Mouse (Mus musculus): ENCODE results near the gene Cd79b. TPM values are rescaled to one million over a fixed set of nuclear protein-coding genes. Genes with fewer than 3 reads are reported as not detected.

Gene Cd79b
- polyA plus RNA-seq, 1 experiment from 2014 or later: 5.3 TPM

DNA sequence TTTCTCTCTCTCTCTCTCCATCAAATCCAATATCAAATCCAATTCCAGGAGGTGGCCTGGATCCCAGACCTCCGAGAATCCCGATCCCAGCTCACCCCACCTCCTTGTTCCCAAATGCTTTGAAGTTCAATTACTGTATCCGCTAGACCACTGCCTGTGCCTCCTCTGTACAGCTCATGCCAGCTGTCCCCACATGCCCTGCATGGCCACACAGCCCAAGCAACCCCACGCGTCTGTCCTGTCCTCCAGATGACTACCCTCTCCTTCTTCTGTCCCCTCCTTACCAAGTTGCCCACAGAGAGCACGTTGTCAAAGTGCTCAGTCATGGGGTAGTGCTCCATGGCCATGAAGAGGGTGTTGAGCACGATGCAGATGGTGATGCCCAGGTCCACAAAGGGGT, 24.3 kb upstream of the Cd79b start:
- 56% methylated on average over 7 of the region's 7 CpGs for WGBS (ENCODE audit: insufficient replicate concordance)
- Histone ChIP-seq H3K9ac (no peak overlapping the region), H3K27ac (no peak overlapping the region), H3K9me3 (replicated peaks) (no peaks in the 10 kb centered on the region), H3K4me3 (no peak overlapping the region), H3K27me3 (replicated peaks) (peaks cover 9% of the 10 kb centered on the region; the same call in 1 of the 2 replicates), H3K36me3 (no peaks in the 10 kb centered on the region), H3K4me2 (no peak overlapping the region), H3K4me1 (no peaks in the 10 kb centered on the region)
- ATAC-seq: no peak

DNA sequence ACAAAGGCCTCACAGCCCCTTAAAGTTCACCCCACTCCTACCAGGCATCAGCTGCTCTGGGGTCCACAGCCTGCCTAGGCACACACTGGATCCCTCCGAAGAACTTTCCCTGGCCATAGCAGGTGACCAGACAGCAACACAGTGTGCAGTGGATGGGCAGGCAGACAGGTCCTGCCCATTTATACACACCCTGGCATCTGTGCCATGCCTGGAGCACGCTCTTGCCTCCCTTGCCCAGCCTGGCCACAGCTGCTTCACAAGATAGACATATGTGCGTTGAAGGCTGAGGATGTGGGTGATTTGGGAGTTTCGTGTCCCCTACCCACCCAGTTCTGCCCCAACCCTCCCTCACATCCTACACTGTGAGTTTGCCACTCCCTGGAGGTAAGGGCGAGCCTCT, 23.5 kb upstream of the Cd79b start:
- Histone ChIP-seq H3K4me3 (no peak overlapping the region), H3K27ac (no peak overlapping the region), H3K9me3 (replicated peaks) (no peaks in the 10 kb centered on the region), H3K4me1 (no peaks in the 10 kb centered on the region), H3K4me2 (no peak overlapping the region), H3K9ac (no peak overlapping the region), H3K27me3 (replicated peaks) (peaks cover 9% of the 10 kb centered on the region; the same call in 1 of the 2 replicates), H3K36me3 (no peaks in the 10 kb centered on the region)
- no peak for ATAC-seq
- WGBS (ENCODE audit: insufficient replicate concordance): 63% methylated on average over 5 of the region's 5 CpGs

DNA sequence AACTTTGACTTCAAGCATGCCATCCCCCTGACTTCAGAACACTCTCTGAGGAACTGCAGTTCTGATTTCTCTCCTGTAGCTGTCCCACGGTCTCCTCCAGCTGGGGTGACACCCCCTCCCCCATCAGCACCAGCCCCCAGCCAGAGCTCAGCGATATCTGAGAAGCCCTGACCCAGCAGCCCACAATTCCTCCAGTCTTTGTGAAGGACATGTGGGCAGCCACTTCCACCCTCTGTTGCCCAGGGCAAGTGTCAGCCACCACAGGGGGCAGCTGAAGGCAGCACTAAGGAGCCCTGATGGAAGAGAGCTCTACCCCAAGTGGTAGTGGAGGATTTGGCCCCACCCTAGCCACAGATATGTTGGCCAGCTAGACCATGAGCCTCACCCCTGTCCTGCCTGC, 19.5 kb upstream of the Cd79b start:
- 0 out of 2 replicates have a peak, but pooled peaks have one; percentile 12 for ATAC-seq

DNA sequence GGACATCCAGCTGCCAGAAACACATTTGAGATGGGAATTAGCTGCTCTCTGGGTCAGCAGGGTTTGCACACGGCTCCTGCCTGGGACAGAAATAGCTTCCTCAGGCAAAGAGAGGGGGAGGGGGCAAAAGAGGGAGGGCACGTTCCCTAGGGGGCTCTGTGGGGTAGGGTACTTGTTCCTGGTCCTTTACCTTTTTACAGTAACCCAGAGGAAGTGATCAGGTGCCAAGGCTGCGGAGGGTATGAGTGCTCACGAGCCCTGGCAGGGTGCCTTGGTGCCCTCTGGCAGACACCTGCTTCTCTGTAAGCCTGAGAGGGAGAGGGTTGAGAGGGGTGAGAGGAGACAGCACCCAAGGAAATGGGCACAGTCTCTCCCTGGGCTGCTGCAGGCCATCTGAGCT, 17.9 kb upstream of the Cd79b start:
- no peak for ATAC-seq
- H3K9me3 ChIP-seq (replicated peaks): no peaks in the 10 kb centered on the region
- H3K36me3 ChIP-seq: no peaks in the 10 kb centered on the region
- peaks cover 4% of the 10 kb centered on the region for H3K27me3 ChIP-seq (replicated peaks)
- H3K4me1 ChIP-seq: peaks cover 11% of the 10 kb centered on the region
- no peak overlapping the region for H3K4me3 ChIP-seq
- no peak overlapping the region for H3K9ac ChIP-seq
- H3K4me2 ChIP-seq: no peak overlapping the region
- WGBS (ENCODE audit: insufficient replicate concordance): 46% methylated on average over 4 of the region's 4 CpGs
- no peak overlapping the region for H3K27ac ChIP-seq

More for the DNA sequence above, 19.5 kb upstream of the Cd79b start:
- H3K27ac ChIP-seq: no peak overlapping the region
- H3K9ac ChIP-seq: no peak overlapping the region
- H3K27me3 ChIP-seq (replicated peaks): peaks cover 9% of the 10 kb centered on the region; the same call in 1 of the 2 replicates
- no peaks in the 10 kb centered on the region for H3K9me3 ChIP-seq (replicated peaks)
- H3K4me2 ChIP-seq: no peak overlapping the region
- 13% methylated on average over 2 of the region's 2 CpGs for WGBS (ENCODE audit: insufficient replicate concordance)
- H3K4me3 ChIP-seq: no peak overlapping the region
- H3K4me1 ChIP-seq: peaks cover 5% of the 10 kb centered on the region
- H3K36me3 ChIP-seq: no peaks in the 10 kb centered on the region

DNA sequence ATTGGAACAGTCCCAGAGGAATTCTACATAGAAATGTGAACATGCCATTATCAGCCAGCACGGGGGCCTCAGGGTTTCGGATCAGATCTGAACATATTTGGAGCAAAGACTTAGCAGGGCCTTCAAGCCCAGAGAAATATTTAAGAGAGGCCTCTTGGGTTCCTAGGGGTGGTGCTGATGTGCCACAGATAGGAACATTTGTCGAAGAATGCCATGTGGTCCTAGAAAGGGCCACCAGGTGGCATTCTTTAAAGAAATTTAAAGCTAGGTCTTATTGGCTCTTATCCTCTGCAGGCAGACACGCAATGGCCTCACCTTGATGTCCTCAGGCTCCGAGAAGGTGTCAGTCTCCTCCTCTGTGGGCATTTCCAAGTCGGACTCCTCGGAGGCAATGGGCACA, 15.1 kb upstream of the Cd79b start:
- ATAC-seq: no peak
- H3K36me3 ChIP-seq: no peaks in the 10 kb centered on the region
- peaks cover 11% of the 10 kb centered on the region for H3K4me1 ChIP-seq
- peaks cover 7% of the 10 kb centered on the region for H3K27me3 ChIP-seq (replicated peaks)
- H3K9ac ChIP-seq: no peak overlapping the region
- no peak overlapping the region for H3K4me2 ChIP-seq
- 44% methylated on average over 7 of the region's 7 CpGs for WGBS (ENCODE audit: insufficient replicate concordance)
- H3K9me3 ChIP-seq (replicated peaks): no peaks in the 10 kb centered on the region
- no peak overlapping the region for H3K27ac ChIP-seq
- no peak overlapping the region for H3K4me3 ChIP-seq

DNA sequence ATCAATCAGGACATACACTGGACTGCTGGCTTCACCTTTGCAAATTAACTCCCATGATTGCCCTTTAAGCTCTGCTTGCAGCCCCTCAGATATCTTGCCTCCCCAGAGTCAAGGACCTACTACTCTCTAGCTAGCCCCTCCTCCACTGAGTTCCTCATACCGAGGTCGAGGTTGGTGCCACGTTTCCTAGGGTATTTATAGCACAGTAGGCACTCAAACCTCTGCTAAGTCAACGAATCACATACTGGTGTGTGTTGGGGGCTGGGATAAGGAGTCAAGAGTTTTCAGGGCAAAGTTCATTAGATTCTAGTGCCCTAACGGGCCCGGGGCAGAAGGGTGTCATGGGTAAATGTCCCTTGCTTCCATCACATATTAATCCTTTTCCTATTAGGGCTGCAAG, 14.6 kb upstream of the Cd79b start:
- Histone ChIP-seq H3K27ac (no peak overlapping the region), H3K9ac (no peak overlapping the region), H3K4me1 (peaks cover 11% of the 10 kb centered on the region), H3K9me3 (replicated peaks) (no peaks in the 10 kb centered on the region), H3K4me3 (no peak overlapping the region), H3K27me3 (replicated peaks) (peaks cover 7% of the 10 kb centered on the region), H3K36me3 (no peaks in the 10 kb centered on the region), H3K4me2 (no peak overlapping the region)
- ATAC-seq: no peak
- WGBS (ENCODE audit: insufficient replicate concordance): 18% methylated on average over 6 of the region's 6 CpGs

DNA sequence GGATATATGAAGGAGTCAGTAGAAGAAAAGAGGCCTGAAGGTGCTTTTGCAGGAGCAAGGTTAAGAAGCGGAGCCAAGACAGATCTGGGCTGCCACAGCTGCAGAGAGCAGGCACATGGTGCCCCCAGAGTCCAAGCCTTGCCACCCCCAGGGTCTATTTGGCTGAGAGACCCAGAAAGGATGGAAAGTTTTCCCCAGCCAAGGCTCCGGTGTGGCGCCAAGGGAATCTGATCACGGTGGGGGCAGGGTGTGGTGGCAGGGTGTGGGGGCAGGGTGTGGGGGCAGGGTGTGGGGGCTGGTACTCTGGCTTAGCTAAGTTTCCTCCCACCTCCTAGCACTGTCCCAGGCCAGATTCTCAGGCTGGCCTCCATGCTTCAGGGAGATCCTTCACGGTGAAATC, 14.0 kb upstream of the Cd79b start:
- Histone ChIP-seq H3K27me3 (replicated peaks) (peaks cover 7% of the 10 kb centered on the region), H3K9me3 (replicated peaks) (no peaks in the 10 kb centered on the region), H3K27ac (no peak overlapping the region), H3K4me2 (no peak overlapping the region), H3K36me3 (no peaks in the 10 kb centered on the region), H3K9ac (no peak overlapping the region), H3K4me1 (peaks cover 11% of the 10 kb centered on the region), H3K4me3 (no peak overlapping the region)
- WGBS (ENCODE audit: insufficient replicate concordance): 44% methylated on average over 5 of the region's 5 CpGs
- ATAC-seq: no peak

DNA sequence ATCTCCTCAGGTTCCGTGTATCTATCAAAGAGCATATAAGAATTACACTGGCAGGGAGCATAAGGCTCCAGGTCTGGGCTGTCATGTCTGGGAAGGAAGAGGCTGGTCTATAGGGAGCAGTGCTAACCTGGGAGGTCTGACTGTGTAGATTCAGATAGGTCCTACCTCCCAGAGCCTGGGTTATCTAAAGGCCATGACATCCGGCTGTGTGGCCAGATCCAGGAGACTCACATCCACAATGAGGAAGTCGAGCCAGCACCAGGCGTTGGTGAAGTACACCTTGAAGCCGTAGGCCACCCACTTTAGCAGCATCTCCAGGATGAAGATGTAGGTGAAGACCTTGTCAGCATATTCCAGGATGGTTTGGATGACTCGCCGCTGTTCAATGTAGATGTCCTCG, 11.9 kb upstream of the Cd79b start:
- H3K4me1 ChIP-seq: peaks cover 11% of the 10 kb centered on the region
- no peak overlapping the region for H3K9ac ChIP-seq
- no peak overlapping the region for H3K4me3 ChIP-seq
- peaks cover 7% of the 10 kb centered on the region for H3K27me3 ChIP-seq (replicated peaks)
- no peaks in the 10 kb centered on the region for H3K9me3 ChIP-seq (replicated peaks)
- no peak overlapping the region for H3K27ac ChIP-seq
- no peaks in the 10 kb centered on the region for H3K36me3 ChIP-seq
- WGBS (ENCODE audit: insufficient replicate concordance): 40% methylated on average over 8 of the region's 8 CpGs
- no peak for ATAC-seq
- H3K4me2 ChIP-seq: no peak overlapping the region

DNA sequence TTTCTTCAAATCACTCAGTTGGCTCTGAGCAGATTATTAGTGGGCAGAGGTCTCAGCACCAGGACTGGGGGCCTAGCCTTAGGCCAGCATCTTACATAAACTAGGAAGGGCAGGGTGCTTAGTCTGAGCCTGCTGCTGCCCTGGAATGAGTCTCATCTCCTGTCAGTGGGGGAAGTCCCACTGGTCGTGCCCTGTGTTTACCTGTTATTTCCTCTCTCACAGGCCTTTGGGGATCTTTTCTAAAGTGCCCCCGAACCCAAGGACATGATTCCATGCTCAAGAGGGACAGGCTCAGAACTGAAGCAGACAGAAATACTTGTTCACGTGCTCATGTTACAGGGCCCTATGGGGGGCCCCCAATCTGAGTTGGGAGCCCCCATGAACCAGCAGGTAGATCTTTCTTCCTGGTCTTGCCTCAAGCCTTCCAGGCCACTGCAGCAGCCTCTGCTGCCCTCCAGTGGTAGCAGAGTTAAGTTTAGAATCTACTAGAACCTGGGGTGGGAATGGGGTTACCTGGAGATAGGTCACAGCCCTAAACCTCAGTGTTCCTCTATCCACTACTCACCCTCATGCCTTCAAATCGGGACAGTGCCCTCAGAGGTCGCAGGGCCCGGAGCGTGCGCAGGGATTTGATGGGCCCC, 11.1 kb upstream of the Cd79b start:
- H3K9me3 ChIP-seq (replicated peaks): no peaks in the 10 kb centered on the region
- no peak overlapping the region for H3K27ac ChIP-seq
- WGBS (ENCODE audit: insufficient replicate concordance): 56% methylated on average over 8 of the region's 8 CpGs
- no peak for ATAC-seq
- no peak overlapping the region for H3K4me3 ChIP-seq
- peaks cover 11% of the 10 kb centered on the region for H3K4me1 ChIP-seq
- H3K4me2 ChIP-seq: no peak overlapping the region
- H3K9ac ChIP-seq: no peak overlapping the region
- no peaks in the 10 kb centered on the region for H3K36me3 ChIP-seq
- H3K27me3 ChIP-seq (replicated peaks): peaks cover 7% of the 10 kb centered on the region

DNA sequence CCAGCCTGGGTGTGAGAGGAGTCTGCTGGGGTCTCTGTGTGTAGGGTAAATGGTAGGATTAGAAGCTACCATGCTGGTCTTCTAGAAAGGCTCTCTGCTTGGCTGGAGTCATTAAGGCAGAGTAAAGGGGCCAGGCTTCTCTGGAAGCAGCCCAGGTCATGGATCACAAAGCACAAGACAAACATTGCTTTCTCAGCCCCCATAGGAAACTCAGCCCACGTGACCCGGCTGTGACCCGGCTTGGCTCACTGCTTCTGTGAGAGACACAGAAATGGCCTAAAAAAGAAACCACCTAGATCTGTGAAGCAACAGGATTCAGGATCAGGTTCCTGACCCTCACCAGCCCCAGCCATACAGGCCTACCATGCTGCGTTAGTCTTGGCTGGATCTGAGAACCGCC, 10.3 kb upstream of the Cd79b start:
- peaks cover 7% of the 10 kb centered on the region for H3K27me3 ChIP-seq (replicated peaks)
- WGBS (ENCODE audit: insufficient replicate concordance): 70% methylated on average over 5 of the region's 5 CpGs
- no peak overlapping the region for H3K4me2 ChIP-seq
- H3K27ac ChIP-seq: no peak overlapping the region
- ATAC-seq: no peak
- no peaks in the 10 kb centered on the region for H3K36me3 ChIP-seq
- no peaks in the 10 kb centered on the region for H3K9me3 ChIP-seq (replicated peaks)
- no peak overlapping the region for H3K4me3 ChIP-seq
- H3K9ac ChIP-seq: no peak overlapping the region
- peaks cover 11% of the 10 kb centered on the region for H3K4me1 ChIP-seq

DNA sequence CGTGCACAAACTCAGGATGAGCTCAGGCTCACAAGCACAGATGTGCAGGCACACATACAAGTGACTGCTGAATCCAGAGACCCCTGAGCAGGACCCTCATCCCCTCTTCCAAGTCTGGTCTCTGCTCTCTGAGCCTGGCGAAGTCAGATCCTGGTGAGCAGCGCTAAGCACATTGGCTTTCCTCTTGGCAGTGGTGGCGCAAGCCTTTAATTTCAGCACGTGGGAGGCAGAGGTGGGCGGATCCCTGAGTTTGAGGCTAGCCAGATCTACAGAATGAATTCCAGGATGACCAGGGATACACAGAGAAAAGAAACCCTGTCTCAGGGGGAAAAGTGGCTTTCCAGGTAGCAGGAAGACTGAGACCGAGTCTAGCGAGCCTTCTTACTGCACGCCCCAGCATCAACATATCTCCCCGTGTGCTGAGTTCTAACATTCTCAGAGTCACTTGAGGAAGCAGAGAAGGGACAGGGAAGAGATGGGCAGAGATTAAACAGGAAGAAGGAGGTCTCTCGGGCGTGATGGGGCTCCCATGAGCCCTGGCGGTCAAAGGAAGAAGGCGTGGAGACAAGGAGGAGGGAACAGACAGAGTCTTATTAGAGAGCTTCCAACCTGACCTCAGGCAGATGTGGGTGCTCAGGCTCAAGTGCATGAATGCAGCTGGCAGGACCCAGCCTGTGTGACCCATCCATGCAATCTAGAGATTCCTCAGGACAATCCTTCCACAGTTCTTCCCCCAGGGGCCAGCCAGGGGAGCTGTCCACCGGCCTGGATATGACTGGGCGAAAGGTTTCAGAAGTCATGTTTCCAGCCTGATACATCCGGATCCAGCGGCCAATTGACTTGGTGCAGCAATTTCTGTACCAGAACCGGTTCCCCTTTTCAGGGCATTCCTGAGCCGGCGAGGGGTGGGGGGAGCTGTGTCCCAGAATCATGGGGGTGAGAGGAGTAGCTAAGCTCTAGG, 4.1 kb upstream of the Cd79b start:
- Histone ChIP-seq H3K27me3 (replicated peaks) (no peaks in the 10 kb centered on the region), H3K4me1 (peaks cover 13% of the 10 kb centered on the region), H3K9me3 (replicated peaks) (no peaks in the 10 kb centered on the region), H3K36me3 (no peaks in the 10 kb centered on the region), H3K27ac (no peak overlapping the region), H3K4me3 (no peak overlapping the region), H3K9ac (no peak overlapping the region), H3K4me2 (no peak overlapping the region)
- no peak for ATAC-seq
- WGBS (ENCODE audit: insufficient replicate concordance): 48% methylated on average over 21 of the region's 21 CpGs

DNA sequence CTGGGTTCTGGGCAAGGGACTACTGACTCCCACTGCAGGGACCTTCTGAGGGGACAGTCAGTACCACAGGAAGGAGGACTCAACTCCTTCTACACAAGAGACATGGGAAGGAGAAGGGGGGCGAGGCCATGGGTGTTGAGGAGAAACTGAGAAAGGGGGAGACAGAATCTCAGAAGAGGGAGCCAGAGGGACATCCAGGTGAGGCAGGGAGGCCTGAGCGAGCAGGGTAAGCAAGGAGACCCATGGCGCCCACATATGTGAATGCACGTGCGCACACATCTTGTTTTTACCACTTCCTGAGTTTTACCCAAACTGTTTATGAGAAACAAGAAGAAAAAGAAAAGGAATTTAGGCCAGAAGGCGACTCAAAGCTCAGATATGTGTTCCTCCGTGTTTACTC, 3.2 kb upstream of the Cd79b start:
- no peak overlapping the region for H3K4me2 ChIP-seq
- H3K27me3 ChIP-seq (replicated peaks): no peaks in the 10 kb centered on the region
- 65% methylated on average over 7 of the region's 7 CpGs for WGBS (ENCODE audit: insufficient replicate concordance)
- no peak for ATAC-seq
- H3K27ac ChIP-seq: no peak overlapping the region
- peaks cover 15% of the 10 kb centered on the region for H3K4me1 ChIP-seq
- no peak overlapping the region for H3K9ac ChIP-seq
- no peak overlapping the region for H3K4me3 ChIP-seq
- H3K36me3 ChIP-seq: no peaks in the 10 kb centered on the region
- no peaks in the 10 kb centered on the region for H3K9me3 ChIP-seq (replicated peaks)
